Mouse (Mus musculus): ENCODE measurements around the gene Myrip.

- TF ChIP-seq POLR2A (IDR thresholded peaks at IDR 0.05; ENCODE audit: low read depth, low read length): no peak
- TF ChIP-seq CTCF (IDR thresholded peaks at IDR 0.05; ENCODE audit: extremely low read depth, insufficient read length, insufficient replicate concordance, low read depth, low read length): no peak
These were observed 126.9 kb downstream of the Myrip start for GRCm38 (mm10) chr9:120428181-120428580.
